Mouse (Mus musculus) heart, postnatal 0 days (tissue): ENCODE measurements around the gene Cers6.

ENCODE experiments used
- CTCF ChIP-seq: IDR thresholded peaks from 2 replicates; pipeline ENCODE4 v1.5.1; 2016; ENCODE audit warnings: antibody characterized with exemption, control low read depth, low read depth
- EP300 ChIP-seq: IDR thresholded peaks from 2 replicates; pipeline ENCODE4 v1.6.1; 2016; ENCODE audit warnings: antibody characterized with exemption, low read depth

- TF ChIP-seq CTCF (no peak), EP300 (no peak)
Observed at GRCm38 (mm10) chr2:69020636-69021310, 159.5 kb downstream of the Cers6 start.
